Mouse (Mus musculus): Measurements from ENCODE around the gene Necap2. TPM values are rescaled to one million over a fixed set of nuclear protein-coding genes. Genes with fewer than 3 reads are reported as not detected.
A peak's percentile ranks its signal among the peaks of the same experiment; 100 is the strongest.

Necap2 gene
- polyA plus RNA-seq, 1 experiment from 2014 or later: 66.6 TPM

DNA sequence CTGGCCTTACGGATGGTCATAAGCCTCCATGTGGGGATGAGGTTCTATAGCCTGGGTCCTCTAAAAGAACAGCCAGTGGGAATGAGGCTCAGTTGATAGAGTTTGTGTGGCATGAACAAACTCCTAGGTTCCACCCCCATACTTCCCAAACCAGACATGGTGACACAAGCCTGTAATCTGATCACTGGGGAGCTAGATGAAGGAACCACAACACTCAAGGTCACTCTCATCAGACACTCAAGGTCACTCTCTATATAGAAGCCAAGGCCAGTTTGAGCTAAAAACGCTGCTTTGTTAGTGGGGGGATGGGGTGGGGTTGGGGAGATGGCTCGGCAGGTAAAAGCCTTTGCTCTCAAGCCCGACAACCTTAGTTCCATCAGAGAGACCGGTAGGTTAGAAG is 21.8 kb upstream of the Necap2 start:
- ATAC-seq: no peak
- Histone ChIP-seq H3K9me3 (no peaks in the 10 kb centered on the region), H3K36me3 (no peaks in the 10 kb centered on the region), H3K4me1 (replicated peaks) (no peaks in the 10 kb centered on the region), H3K4me3 (replicated peaks) (no peak overlapping the region), H3K4me2 (replicated peaks) (no peak overlapping the region), H3K9ac (no peak overlapping the region), H3K27ac (no peak overlapping the region), H3K27me3 (replicated peaks) (no peaks in the 10 kb centered on the region)
- WGBS: 64% methylated on average over 5 of the region's 5 CpGs

DNA sequence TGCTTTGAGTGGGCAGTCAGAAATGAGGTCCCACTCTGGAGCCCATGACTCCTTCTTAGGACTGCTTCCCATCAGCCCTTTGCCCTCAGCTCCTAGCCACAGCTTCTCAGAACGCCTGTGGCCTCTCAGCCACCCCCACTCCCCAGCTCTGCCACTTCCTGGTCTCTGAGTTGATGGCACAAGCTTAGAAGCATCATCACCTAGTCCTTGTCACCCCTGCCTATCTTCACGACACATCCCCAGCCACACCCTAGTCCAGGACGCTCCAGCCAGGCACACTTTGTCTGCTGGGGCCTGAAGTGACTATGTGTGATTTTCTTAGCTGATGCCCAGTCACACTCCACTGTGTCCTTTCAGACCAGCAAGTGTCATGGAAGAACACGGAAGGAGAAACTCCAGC is 20.8 kb upstream of the Necap2 start:
- Histone ChIP-seq H3K4me2 (replicated peaks) (no peak overlapping the region), H3K27ac (no peak overlapping the region), H3K4me1 (replicated peaks) (no peaks in the 10 kb centered on the region), H3K9me3 (no peaks in the 10 kb centered on the region), H3K9ac (no peak overlapping the region), H3K36me3 (no peaks in the 10 kb centered on the region), H3K4me3 (replicated peaks) (no peak overlapping the region), H3K27me3 (replicated peaks) (no peaks in the 10 kb centered on the region)
- WGBS: 71% methylated on average over 4 of the region's 4 CpGs
- ATAC-seq: no peak

DNA sequence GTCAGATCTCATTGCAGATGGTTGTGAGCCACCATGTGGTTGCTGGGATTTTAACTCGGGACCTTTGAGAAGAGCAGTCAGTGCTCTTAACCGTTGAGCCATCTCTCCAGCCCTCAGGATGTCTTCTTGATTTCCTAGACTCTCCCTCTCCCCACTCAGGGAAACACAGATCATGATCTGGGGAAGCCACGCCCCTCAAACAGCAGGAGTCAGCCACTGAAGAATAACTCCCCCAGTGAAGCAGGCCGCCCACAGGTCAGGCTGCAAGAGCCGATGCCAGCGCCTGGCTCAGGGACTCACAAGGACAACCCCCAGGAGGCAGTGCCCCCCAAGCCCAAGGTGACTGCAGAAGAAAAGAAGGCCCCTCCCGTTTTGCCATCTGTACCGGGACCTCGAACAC is 18.6 kb upstream of the Necap2 start:
- Histone ChIP-seq H3K27ac (no peak overlapping the region), H3K36me3 (no peaks in the 10 kb centered on the region), H3K4me3 (replicated peaks) (no peak overlapping the region), H3K9me3 (no peaks in the 10 kb centered on the region), H3K9ac (no peak overlapping the region), H3K4me1 (replicated peaks) (no peaks in the 10 kb centered on the region), H3K27me3 (replicated peaks) (no peaks in the 10 kb centered on the region), H3K4me2 (replicated peaks) (no peak overlapping the region)
- no peak for ATAC-seq
- 21% methylated on average over 9 of the region's 9 CpGs for WGBS

DNA sequence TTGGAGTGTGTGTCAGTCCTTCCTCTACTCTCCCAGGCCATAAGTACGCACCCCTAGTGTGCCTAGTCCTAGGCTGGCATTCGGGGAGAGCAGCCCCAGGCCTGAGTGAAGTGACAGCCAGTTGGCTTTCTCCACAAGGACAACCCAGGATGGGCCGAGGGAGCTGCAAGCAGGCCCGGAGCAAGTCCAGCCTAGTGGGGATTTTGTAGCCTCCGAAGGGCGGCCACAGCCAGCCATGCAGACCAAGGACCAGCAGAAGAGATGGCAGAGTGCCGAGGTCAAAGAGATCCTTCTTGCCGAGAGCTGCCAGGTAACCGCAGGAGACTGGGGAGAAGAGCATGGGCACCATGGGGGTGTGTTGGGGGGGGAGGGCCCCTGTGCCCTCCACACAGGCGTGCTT is 16.9 kb upstream of the Necap2 start:
- WGBS: 77% methylated on average over 10 of the region's 10 CpGs
- Histone ChIP-seq H3K27ac (no peak overlapping the region), H3K9me3 (no peaks in the 10 kb centered on the region), H3K36me3 (no peaks in the 10 kb centered on the region), H3K4me2 (replicated peaks) (no peak overlapping the region), H3K4me1 (replicated peaks) (no peaks in the 10 kb centered on the region), H3K27me3 (replicated peaks) (no peaks in the 10 kb centered on the region), H3K4me3 (replicated peaks) (no peak overlapping the region), H3K9ac (no peak overlapping the region)
- no peak for ATAC-seq

DNA sequence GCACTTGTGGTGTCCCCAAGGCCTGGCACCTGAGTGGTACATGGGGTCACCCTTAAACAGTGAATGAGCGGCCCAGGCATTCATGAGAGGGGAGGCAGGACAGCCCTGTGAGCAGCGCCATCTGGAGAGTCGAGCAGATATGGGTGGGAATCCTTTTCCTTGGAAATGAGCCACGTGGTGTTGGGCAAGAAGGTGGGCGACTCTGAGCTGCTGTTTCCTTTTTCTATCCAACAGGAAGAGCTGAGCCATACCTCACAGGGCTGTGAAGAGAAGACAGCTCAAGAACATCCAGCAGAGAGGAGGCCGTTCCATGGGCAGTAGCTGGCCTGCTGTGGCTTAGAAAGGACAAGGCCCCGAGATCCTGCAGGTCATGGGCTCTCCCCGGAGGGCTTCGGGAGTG is 10.6 kb upstream of the Necap2 start:
- H3K27ac ChIP-seq: no peak overlapping the region
- no peak for ATAC-seq
- no peak overlapping the region for H3K4me3 ChIP-seq (replicated peaks)
- H3K27me3 ChIP-seq (replicated peaks): no peaks in the 10 kb centered on the region
- H3K9me3 ChIP-seq: no peaks in the 10 kb centered on the region
- no peaks in the 10 kb centered on the region for H3K4me1 ChIP-seq (replicated peaks)
- H3K4me2 ChIP-seq (replicated peaks): no peak overlapping the region
- no peak overlapping the region for H3K9ac ChIP-seq
- H3K36me3 ChIP-seq: no peaks in the 10 kb centered on the region
- 53% methylated on average over 9 of the region's 9 CpGs for WGBS

DNA sequence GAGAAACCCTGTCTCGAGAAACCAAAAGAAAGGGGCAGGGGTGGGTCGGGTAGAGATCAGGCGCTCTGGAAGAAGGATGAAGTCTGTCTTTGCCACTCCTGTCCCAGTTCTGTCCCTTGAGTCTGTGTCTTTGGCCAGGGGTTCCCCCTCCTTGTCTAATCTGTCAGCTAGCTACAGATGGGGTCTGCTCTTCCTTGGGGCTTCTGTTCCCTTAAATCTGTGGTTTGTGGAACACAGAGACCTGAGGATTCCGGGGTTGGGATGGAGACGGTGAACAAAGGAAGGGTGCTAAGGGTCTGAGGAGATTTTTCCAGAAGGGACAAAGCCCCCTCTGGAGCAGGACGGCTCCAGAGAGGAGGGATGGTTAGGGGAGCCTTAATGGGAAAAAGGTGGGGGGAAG is 9.9 kb upstream of the Necap2 start, which contains the start of gene Spata21:
Spata21 (plus strand) TSS at position 301 of the 400 bp plus-strand sequence.
- WGBS: 85% methylated on average over 6 of the region's 6 CpGs
- H3K36me3 ChIP-seq: no peaks in the 10 kb centered on the region
- no peaks in the 10 kb centered on the region for H3K4me1 ChIP-seq (replicated peaks)
- no peak within 1 kb of the TSS for H3K4me3 ChIP-seq (replicated peaks)
- no peak within 1 kb of the TSS for H3K9ac ChIP-seq
- no peak within 1 kb of the TSS for H3K4me2 ChIP-seq (replicated peaks)
- H3K9me3 ChIP-seq: no peaks in the 10 kb centered on the region
- ATAC-seq: no peak
- no peak within 1 kb of the TSS for H3K27ac ChIP-seq
- no peaks in the 10 kb centered on the region for H3K27me3 ChIP-seq (replicated peaks)

DNA sequence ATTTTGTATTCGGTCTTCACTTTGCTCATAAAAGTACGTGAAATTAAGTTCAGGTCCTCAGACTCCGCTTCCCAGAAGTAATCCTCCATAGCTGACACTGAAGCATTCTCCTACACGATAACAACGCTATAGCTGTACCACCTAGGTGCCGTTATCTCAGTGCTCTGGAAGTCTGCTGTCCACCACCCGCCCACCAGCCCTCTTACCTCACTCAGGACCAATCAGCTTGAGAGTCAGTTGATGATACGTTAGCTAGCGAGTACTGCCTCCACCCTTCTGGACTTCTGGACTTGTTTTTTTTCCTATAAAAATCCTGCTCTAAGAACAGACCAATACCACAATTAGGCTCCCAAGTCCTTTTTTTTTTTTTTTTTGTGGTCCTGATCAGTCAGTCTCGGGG is 8.7 kb upstream of the Necap2 start:
- no peak overlapping the region for H3K9ac ChIP-seq
- peak; percentile 34; the same call in 1 of the 2 replicates for ATAC-seq
- 62% methylated on average over 10 of the region's 10 CpGs for WGBS

DNA sequence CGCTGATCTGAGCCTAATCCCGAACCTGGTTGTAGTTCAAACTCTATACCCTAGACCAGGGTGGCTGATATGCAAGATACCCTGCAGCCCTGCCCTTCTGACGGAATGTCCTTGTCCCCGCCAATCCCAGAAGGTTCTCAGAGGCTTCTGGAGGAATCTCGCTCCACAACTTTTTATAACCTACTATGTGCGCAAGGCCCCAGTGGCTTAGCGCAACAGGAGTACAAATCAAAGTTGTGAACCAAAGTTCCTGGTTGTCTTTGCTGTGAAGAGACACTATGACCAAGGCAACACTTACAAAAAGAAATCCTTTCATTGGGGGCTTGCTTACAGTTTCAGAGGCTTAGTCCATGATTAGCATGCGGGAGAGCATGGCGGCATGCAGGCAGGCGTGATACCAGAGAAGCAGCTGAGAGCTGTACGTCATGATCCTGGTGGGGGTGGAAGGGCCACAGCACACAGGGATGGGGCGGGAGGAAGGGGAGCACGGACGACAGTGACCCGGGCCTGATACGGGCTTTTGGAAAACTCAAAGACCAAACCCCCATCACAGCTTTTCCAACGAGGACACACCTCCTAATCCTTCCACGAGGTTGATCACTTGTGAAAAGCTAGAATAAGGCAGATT is 467 bp upstream of the Necap2 start:
- H3K27ac ChIP-seq: no peak overlapping the region
- no peaks in the 10 kb centered on the region for H3K9me3 ChIP-seq
- peaks cover 10% of the 10 kb centered on the region for H3K4me1 ChIP-seq (replicated peaks)
- 0 out of 2 replicates have a peak overlapping the region, but pooled peaks have one; percentile 17 for H3K4me2 ChIP-seq (replicated peaks)
- H3K4me3 ChIP-seq (replicated peaks): no peak overlapping the region
- H3K36me3 ChIP-seq: peaks cover 2% of the 10 kb centered on the region; the same call in 1 of the 2 replicates
- WGBS: 74% methylated on average over 18 of the region's 18 CpGs
- ATAC-seq: no peak; the same call in 1 of the 2 replicates
- no peaks in the 10 kb centered on the region for H3K27me3 ChIP-seq (replicated peaks)
- H3K9ac ChIP-seq: no peak overlapping the region

More for the DNA sequence above, 8.7 kb upstream of the Necap2 start:
- no peaks in the 10 kb centered on the region for H3K27me3 ChIP-seq (replicated peaks)
- no peaks in the 10 kb centered on the region for H3K36me3 ChIP-seq
- no peak overlapping the region for H3K4me2 ChIP-seq (replicated peaks)
- no peaks in the 10 kb centered on the region for H3K4me1 ChIP-seq (replicated peaks)
- H3K27ac ChIP-seq: no peak overlapping the region
- H3K9me3 ChIP-seq: no peaks in the 10 kb centered on the region
- no peak overlapping the region for H3K4me3 ChIP-seq (replicated peaks)

DNA sequence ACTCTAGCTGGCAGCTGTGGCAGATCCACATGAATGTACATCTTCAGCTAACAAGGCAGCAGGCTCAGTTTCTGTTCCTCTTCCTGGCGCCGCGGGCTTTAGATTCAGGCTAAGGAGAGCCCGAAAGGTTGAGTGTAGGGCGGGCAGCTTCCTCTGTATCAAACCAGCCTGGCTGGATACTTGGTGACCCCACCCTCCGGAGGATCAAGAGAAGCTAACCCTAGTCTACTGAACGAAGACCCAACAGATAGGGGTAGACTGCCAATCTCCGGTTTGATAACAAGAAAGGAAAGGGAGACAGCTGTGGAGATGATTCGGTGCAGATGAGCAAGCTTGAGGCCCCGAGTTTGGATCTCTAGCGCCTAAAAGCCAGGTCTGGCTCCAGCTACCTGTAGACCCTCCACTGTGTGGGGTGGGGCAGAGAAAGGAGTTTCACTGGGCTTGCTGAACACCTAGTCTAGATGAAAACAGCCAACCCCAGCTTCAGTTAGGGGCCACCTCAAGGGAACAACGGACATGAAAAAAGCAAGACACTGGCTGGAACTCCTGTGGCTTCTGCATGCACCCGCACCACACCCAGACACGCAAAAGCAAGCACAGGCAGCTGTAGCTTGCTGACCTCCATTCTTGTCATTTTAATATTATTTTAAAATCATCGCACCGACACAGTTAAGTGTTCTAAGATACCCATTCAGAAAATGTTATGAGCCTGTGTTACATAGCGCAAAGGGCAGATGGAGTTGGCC is 1.2 kb downstream of the Necap2 start:
- Histone ChIP-seq H3K4me1 (replicated peaks) (peaks cover 10% of the 10 kb centered on the region), H3K36me3 (peaks cover 12% of the 10 kb centered on the region; the same call in 1 of the 2 replicates), H3K27me3 (replicated peaks) (no peaks in the 10 kb centered on the region), H3K4me2 (replicated peaks) (peak overlapping the region; percentile 87), H3K27ac (0 out of 2 replicates have a peak overlapping the region, but pooled peaks have one; percentile 2), H3K9ac (peak overlapping the region; percentile 84), H3K4me3 (replicated peaks) (peak overlapping the region; percentile 78), H3K9me3 (no peaks in the 10 kb centered on the region)
- WGBS: 75% methylated on average over 17 of the region's 17 CpGs
- no peak for ATAC-seq

DNA sequence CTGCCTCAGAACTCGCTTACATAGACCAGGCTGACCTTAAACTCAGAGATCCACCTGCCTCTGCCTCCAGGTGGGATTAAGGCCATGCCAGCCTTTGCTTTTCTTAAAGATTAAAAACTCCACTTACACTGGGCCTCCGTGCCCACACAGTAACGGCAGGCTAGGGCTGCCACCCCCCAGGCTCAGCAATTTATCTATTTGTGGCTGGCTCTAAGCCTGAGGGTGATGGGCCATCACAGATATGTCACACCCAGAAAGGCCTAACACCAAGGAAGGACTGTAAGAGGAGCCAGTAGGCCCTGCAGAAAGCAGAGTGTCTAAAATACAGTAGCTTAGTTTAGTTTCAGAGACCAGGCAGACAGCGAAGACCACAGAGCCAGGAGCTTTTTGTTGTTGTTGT is 4.0 kb downstream of the Necap2 start:
- H3K9me3 ChIP-seq: no peaks in the 10 kb centered on the region
- no peak overlapping the region for H3K4me3 ChIP-seq (replicated peaks)
- no peak for ATAC-seq
- H3K36me3 ChIP-seq: peaks cover 35% of the 10 kb centered on the region
- no peak overlapping the region for H3K27ac ChIP-seq
- 91% methylated on average over 4 of the region's 4 CpGs for WGBS
- H3K4me2 ChIP-seq (replicated peaks): no peak overlapping the region
- H3K27me3 ChIP-seq (replicated peaks): no peaks in the 10 kb centered on the region
- no peak overlapping the region for H3K9ac ChIP-seq
- H3K4me1 ChIP-seq (replicated peaks): peaks cover 10% of the 10 kb centered on the region

DNA sequence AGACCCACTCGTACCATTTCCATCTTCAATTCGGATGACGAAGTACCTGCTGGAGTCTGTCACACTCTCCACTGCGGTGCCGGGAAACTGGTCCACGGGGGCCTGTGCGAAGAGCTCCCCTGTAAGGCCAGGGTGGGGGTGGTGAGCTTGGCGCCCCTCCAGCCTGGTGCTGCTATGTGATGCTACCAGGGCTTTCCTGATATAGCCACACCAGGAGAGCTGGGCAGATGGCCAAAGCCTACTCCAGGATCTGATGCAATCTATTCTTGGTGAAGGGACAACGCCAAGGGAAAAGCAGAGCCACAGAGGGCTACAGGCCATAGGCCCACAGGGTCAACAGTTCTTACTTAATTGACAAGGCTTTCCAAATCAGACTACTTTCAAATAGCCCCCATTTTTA is 4.5 kb downstream of the Necap2 start:
- no peaks in the 10 kb centered on the region for H3K27me3 ChIP-seq (replicated peaks)
- H3K4me2 ChIP-seq (replicated peaks): no peak overlapping the region
- no peaks in the 10 kb centered on the region for H3K9me3 ChIP-seq
- no peak overlapping the region for H3K27ac ChIP-seq
- H3K9ac ChIP-seq: no peak overlapping the region
- ATAC-seq: no peak
- H3K4me1 ChIP-seq (replicated peaks): peaks cover 10% of the 10 kb centered on the region
- WGBS: 86% methylated on average over 9 of the region's 9 CpGs
- H3K36me3 ChIP-seq: peaks cover 39% of the 10 kb centered on the region
- H3K4me3 ChIP-seq (replicated peaks): no peak overlapping the region

DNA sequence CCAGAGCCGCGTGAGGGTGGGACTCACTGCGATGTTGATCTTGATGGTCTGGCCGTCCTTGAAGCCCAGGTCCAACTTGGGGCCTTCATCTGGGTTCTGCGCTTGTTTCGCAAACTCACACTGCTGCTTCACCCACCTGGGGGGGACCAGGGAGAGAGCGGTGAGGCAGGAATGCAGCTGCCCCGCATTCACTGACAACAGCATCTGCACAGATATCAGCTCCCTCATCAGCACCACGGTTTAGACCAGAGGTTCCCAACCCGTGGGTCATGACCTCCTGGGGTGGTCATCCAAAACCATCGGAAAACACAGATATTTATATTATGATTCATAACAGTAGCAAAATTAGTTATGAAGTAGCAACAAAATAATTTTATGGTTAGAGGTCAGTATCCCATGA is 5.7 kb downstream of the Necap2 start:
- Histone ChIP-seq H3K27me3 (replicated peaks) (no peaks in the 10 kb centered on the region), H3K9me3 (no peaks in the 10 kb centered on the region), H3K27ac (no peak overlapping the region), H3K4me1 (replicated peaks) (peaks cover 9% of the 10 kb centered on the region), H3K4me3 (replicated peaks) (no peak overlapping the region), H3K9ac (no peak overlapping the region), H3K4me2 (replicated peaks) (no peak overlapping the region), H3K36me3 (peaks cover 50% of the 10 kb centered on the region)
- WGBS: 88% methylated on average over 11 of the region's 11 CpGs
- ATAC-seq: no peak

DNA sequence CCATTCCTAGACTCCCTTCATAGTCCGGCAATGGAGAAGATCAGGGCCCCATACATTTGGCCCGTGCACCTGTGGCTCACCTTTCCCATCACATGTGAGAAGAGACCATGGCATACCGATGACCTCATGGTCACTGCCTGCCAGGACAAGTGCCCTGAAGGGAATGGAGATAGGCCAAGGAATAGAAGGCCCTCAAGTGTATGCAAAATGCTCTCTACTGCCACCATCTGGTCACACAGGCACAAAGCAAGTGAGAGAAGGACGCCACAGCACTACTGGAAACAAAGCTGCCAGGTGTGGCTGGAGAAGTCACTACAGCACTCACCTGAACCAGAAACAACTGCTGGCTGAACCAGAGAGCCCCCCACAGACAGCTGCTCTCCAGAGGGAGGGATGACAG is 8.4 kb downstream of the Necap2 start:
- Histone ChIP-seq H3K4me1 (replicated peaks) (no peaks in the 10 kb centered on the region), H3K36me3 (peaks cover 54% of the 10 kb centered on the region), H3K4me2 (replicated peaks) (no peak overlapping the region), H3K27ac (no peak overlapping the region), H3K27me3 (replicated peaks) (no peaks in the 10 kb centered on the region), H3K9me3 (no peaks in the 10 kb centered on the region), H3K9ac (no peak overlapping the region), H3K4me3 (replicated peaks) (no peak overlapping the region)
- 0 out of 2 replicates have a peak, but pooled peaks have one; percentile 10 for ATAC-seq
- 65% methylated on average over 4 of the region's 4 CpGs for WGBS
